Mouse (Mus musculus) brain, adult 2 months (tissue): ENCODE measurements at regions not wholly inside any gene's neighbourhood (a gene's known extent, or its start where the extent isn't known, plus 50 kb on each side); places are given as distances from the start of the nearest gene placed in this dataset.

Source experiments
- DNase-seq: peaks from one replicate; pipeline ENCODE4 v3.0.0; 2011; ENCODE audit warnings: low read depth, low spot score

DNA sequence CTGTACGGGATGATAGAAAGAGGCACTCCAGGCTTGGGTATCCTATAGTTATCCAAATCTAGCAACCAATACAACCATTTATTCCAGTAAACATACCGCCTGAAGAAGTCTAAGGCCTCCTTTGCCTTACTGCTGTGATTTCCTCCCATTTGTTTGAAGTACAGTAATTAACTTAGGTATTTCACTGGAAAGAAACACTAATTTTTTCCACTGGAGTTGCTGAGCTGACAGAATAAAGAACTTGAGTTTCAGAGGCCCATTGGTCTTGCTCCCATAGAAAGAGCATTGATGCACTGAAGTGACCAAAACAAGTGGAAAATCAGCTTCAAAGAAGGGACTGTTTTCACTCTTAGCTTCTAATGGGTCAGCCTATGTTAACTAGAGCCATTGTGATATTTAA is 1100.8 kb upstream of the Gm7489 start:
- DNase-seq: no peak

DNA sequence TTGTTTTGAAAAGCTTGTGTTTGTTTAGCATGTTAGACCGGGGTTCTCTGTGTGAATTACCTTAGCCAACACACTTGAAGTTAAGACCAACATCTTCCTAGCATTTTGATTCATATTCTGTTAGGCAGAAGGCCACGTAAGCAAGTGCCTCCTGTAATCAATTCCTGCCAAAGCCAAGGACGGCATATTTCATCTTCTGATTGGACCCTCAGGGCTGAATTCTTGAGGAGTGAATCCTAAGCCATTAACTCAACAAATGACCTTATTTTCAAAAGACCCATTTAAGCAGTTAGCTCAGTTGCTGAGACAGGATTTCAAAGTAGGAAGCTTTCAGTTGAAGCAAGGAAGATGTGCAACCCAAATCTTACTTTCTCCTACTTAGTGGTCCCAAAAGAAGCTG is 1099.5 kb upstream of the Gm7489 start:
- DNase-seq: no peak

DNA sequence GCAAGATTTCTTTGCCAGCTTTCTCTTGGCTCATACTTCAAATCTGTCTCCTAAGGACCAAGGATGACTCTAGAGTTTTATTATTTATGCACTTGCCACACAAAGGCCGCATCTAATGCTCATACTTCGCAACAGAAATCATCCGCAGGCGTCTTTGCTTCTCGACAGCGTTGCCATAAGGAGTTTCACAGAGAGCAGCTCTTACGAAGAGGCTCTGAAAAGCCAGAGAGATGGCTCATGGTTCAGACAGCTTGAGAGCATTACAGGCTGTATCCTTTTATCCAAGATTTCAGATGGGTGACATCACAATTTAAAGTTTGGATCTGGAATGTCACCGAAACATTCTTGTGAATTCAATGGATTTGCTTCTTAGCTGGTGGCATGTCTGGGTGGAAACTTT is 1098.7 kb upstream of the Gm7489 start:
- peak; percentile 34 for DNase-seq

DNA sequence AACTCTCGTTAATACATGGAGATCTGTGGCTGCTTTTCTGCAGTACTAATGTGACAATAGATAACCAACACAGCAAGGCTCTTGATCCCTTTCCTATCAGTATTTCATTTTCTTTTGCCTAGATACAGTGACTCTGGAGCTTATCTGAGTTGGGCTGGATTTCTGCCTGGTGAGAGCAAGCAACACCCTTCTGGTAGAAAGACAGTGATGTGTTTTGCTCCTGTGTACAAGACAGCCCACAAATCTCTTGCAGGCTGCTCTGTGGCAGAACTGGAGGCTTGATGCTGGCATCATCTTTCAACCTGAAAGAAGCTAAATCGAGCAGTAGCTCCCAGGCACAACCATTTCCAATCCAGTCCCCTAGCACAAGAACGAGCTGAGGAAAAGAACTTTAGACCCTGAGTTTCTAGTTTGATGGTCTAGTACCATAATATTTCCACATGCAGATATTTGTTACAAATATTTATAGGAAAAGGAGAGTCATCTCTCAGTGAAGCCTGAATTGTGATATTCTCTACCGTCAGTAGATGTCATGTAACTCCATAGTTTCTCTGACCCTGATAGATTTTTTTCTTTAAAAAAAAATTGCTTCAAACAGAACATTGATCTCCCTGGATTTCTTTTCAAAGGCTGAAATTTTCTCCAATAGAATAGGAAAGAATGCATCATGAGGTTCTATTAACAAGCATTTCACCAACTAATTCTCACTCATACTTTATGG is 1079.1 kb upstream of the Gm7489 start:
- DNase-seq: peak; percentile 55

DNA sequence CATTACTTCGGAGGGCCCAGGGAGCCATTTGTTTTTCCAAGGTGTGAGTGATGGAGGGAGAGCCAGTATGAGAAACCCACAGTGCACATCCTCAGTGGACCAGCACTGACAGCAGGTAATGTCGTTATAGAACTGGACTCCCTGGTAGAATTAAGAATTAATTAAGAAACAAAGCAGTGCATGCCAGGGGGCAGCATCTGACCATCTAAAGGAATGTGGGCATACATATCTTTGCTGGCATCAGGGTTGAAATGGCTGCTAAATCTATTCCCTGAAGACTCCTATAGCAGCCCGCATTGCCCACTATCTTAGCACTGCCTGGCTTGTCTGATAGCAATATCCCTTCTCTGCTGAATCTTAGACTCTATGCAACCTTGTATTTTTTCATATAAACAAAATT is 1076.1 kb upstream of the Gm7489 start:
- DNase-seq: peak; percentile 33

DNA sequence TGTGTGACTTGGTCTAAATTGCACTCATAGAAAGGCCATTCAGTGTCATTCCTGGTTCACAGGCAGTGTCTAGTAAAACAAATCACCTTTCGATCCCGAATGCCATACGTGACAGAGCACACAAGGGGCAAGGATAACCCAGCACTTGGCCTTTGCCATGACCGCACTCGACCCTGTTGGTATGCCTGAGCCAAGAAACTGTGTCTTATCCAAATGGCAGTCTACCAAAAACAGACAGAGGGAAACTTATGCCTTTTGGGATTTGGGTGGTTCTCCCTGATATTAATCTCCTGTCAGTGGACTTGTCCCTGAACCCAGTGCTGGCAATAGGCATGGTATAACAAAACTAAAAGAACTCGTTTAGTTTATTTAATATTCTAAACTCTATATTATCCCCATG is 1063.9 kb upstream of the Gm7489 start:
- no peak for DNase-seq

DNA sequence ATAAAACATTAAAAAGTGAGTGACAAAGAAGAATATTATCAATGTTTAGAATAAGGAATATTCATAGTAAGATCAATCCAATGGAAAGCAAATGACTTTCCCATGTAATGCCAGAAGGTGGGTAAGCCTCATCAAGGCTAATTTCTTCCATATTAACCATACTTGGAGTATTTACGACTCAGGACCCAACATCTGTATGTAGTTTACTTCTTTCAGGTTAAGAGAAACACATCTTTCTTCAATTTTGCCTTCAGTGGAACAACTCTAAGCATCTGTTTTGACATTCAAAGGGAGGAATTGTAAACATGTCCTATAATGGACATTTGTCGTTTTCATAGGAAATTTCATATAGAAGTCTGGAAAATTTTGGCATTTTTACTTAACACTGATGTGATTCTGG is 1047.8 kb upstream of the Gm7489 start:
- no peak for DNase-seq

DNA sequence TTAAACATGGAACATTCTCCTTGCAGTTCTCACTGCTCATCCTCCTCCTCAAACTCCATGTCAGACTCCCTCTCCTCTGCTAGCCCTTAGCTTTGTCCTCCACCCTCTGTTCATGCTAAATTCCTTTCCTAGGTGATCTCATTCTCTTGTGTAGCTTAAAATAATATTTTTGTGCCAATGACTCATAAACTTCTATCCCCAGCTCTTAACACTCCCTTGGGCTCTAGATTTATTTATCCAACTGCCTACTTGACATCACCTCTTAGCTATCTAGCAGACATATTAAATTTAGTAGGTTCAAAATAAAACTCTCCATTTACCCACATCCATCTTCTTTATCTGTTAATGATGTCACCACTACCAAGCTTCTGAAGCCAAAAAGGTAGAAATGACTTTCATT is 1036.6 kb upstream of the Gm7489 start:
- DNase-seq: peak; percentile 16

DNA sequence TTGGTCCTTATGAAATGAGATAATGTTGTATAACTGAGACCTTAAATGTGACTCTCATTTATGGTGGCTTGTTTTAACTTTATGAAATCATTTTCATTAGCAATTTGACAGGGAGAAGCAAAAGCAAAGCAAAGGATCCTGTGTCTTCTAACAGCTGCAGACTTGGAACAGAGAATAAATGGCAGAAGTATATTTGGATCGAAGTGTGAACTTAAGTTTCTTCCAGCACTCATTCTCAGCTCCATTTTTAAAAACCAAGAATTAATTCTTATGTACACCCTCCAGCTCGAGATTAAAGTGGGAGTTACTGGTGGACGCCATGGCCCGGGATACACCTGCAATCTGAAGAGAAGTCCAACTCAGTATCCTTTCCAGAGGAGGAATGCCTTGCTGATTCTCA is 1026.0 kb upstream of the Gm7489 start:
- peak; percentile 56 for DNase-seq

DNA sequence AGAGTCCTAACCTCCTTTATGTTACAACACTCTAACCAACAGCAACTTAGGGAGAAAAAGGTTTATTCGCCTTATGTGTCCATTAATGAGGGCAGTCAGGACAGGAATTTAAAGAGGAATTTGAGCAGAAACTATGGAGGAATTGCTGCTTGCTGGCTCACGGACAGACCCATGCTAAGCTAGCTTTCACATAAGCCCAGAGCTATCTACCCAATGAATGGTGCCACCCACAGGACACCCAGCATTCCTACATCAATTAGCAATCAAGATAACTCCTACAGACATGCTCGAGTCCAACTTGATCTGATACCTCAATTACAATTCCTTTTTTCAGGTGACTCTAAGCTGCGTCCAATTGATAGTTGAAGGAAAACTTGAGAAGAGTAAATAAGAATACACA is 1021.2 kb upstream of the Gm7489 start:
- no peak for DNase-seq

DNA sequence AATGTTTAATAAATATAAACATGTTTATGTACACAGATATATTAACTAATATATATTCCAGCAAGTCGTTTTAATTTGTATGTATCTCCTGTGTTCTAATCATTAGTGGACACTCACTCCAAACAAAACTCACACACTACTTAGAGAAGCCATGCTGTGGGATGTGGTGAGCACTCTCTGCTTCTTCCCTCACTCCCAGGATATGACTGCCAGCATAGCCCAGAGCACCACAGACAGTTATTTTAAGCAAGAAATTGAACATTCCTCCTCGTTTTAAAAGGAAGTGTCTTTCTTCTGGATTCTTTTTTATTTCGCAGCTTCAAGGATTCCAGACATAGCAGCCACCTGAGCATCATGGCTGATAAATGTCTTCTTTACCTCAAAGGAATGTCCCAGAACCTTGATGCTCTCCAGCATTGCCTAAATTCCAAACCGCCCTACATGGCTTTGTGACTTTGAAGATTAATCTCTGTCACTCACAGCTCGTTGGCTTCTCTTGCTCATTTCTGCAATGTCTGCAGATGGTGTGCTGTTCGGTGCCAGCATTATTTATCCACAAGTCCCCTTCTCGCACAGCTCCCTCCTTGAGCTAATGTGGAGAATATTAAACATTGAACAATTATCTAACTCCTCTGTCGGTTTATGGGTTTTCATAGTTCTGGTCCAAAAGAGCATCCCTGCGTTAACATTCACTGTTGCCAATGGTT is 992.3 kb upstream of the Gm7489 start:
- DNase-seq: peak; percentile 36

DNA sequence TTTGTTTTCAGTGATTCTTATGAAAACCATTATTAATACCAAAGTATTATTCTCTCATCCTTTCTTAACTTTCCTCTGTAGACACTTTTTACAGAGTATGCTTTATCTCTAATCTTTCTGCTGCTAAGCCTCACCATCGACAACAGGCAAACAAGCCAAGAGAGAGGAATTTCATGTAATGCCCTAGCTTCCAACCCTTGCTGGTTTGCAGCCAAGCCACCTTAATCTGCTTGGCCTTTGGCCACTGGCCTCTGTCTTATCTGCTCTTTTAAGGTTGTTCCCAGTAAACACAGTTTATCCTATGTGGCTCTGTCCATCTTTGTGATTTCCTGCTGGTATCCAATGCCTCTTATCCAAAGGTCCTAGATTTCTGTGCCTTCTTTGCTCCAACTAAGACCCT is 986.6 kb upstream of the Gm7489 start:
- no peak for DNase-seq

DNA sequence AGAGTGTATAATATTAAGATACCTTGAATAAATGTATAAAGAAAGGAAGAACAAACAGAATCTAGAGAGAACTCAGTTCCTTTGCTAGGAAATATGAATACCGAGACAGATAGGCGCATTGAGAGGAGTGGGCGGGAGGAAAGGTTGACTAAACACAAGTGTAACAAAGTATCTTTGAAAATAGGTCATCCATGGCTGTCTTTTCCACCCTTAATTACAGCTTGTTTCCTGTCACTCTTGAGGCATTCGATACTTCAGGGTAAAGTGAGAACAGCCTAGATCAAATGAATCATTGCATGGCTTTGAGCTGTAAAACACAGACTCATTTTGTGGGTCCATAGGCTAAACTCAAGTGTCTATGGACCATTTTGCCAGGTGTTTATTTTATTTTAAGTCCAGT is 985.3 kb upstream of the Gm7489 start:
- DNase-seq: no peak

DNA sequence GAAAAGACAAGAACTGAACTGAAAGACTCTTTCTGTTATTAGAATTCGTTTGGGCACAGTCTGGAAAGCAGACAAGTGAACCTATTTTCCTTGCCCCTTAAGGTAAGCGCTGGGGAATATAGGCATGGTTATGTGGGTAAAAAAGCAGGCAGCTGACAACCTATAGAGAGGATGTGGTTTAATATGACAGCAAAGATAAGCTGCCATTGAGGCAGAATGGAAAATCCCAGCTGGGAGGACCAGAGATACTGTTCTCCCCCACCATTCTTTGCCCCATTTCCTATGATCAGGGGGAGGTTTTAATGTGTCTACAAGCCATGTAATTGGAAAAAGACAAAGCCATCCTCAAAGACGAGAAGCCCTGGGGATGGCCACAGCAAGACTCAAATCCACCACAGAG is 984.9 kb upstream of the Gm7489 start:
- DNase-seq: no peak

DNA sequence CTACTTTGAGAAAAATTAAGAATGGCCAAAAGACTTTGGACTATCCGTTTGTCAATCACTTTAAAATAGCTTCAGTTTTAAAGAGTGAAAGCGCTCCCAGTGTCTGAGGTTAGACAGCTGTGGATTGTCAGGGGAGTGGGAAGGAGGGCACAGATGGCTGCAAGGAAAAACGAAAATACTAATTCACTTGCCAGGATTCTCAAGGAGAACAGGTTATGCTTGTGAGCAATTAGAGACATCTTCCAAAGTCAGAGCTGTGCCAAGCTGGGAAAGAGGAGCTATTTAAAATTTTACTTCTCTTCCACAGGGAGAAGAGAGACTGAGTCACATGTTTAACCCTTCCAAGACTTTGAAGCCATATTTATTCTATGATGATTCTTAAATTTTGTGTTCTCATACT is 979.5 kb upstream of the Gm7489 start:
- DNase-seq: peak; percentile 74

DNA sequence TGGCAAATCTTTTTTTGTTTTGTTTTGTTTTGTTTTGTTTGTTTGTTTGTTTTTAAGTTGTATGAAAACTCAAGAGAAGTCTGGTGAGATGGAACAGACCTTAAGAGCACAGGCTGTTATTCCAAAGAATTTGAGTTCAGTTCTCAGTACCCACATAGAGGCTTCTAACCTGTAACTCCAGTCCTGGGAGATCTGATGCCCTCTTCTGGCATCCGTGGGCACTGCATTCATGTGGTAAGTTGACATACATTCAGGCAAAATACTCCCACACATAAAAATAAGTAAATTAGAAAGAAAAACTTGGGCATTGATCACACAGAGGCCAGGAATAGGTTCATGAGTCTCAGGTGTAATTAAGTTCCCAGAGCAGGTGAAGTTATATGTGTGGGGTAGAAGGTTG is 977.5 kb upstream of the Gm7489 start:
- no peak for DNase-seq

DNA sequence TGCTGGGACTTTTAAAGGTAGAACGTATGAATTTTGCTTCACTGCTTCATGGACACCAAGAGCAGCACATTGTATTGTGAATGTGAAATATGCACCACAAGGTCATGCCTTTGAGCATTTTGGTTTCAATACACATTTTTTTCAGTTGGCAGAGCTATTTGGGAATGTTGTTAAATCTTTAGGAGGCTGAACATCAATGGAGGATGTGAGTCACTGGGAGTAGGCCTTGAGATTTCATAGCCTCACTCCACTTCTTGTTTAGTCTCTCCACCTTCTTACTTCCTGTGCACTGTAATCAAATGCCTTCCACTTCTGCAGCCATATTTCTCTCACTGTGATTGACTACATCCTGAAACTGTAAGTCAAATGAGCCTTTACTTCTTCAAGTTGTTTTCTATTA is 962.4 kb upstream of the Gm7489 start:
- DNase-seq: no peak

DNA sequence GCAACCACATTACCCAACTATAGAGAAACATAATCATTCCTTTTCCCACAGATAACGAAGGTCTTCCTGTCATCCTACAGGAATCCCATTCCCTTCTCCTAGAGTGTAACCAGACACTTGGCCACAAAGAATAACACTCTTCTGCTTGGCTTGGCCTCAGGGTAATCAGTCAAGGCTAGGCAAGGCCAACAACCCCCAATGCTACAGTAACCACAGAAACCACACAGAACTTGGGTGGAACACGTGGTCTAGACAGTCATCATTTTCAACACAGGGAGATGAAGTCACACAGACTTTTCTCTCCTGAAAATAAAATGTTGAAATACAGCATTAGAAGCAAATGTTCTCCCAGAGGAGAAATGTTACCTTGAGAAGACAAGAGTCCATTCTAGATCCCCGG is 956.3 kb upstream of the Gm7489 start:
- DNase-seq: no peak

DNA sequence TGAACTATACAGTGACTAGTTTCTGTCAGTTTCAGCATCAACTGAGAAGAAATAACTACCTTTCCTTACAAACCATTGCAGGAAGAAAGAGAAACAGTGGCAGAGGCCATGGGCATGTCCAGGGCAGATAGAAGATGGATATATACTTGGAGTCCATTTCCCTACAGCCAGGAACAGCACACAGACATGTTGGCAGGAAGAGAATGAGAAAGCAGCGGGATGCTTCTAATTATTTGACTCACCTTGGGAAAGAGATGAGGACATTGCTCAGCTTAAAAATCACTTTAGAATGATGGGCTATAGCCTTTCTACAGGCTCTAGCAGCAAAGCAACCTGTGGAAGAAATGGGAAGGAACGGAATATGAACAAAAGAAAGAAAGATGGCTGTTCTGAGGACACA is 947.6 kb upstream of the Gm7489 start:
- peak; percentile 16 for DNase-seq

DNA sequence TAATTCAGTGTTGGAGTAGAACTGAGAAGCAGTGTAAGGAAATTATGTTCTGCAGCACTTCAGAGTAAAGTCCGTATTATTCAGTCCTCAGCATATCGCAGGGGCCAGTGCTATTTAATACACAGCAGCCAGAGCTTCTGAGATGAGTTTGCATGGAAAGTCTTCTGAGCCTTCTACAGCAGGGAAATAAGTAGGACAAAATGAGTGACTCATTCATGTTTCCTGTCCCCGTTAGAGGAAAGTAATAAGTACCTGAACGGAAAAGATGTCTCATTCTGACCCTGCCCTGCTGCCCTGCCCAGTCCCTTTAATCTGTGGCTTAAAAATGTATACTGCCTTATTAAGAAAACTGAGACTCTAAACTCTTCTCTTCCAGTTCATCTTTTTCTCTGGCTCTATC is 940.1 kb upstream of the Gm7489 start:
- no peak for DNase-seq

DNA sequence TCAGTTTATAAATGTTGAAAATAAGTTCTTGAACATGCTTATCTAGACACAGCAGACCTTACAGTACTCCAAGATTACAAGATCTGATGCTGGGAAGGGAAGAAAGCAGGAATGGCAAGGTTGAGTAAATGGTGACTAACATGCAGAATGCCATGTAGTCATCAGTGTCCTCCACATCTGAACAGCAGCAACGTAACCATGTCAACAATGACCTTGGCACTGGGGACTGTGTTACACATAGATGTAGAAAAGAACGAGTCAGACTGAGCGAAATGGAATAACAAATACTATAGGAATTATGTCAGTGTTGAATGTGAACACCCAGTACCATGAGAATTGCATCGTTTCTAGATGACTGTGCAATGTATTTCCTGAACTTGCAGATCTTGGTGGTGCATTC is 936.5 kb upstream of the Gm7489 start:
- no peak for DNase-seq

DNA sequence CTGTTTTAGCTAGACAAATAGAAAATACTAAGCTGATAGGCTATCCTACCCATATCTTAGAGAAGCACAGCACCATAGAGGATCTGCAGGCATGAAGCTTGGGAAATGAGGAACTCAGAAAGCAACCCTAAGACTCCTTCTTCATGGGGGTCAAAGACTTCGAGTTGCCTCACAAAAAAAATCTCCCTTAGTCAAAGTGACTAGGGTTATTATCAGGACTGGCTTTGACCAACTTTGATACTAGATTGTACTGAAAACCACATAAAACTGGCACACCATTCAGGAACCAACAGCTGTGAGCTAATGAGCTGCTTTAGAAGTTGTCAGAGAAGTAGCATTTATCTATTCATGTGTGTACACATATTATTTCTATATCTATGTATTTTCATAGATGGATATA is 931.2 kb upstream of the Gm7489 start:
- no peak for DNase-seq

DNA sequence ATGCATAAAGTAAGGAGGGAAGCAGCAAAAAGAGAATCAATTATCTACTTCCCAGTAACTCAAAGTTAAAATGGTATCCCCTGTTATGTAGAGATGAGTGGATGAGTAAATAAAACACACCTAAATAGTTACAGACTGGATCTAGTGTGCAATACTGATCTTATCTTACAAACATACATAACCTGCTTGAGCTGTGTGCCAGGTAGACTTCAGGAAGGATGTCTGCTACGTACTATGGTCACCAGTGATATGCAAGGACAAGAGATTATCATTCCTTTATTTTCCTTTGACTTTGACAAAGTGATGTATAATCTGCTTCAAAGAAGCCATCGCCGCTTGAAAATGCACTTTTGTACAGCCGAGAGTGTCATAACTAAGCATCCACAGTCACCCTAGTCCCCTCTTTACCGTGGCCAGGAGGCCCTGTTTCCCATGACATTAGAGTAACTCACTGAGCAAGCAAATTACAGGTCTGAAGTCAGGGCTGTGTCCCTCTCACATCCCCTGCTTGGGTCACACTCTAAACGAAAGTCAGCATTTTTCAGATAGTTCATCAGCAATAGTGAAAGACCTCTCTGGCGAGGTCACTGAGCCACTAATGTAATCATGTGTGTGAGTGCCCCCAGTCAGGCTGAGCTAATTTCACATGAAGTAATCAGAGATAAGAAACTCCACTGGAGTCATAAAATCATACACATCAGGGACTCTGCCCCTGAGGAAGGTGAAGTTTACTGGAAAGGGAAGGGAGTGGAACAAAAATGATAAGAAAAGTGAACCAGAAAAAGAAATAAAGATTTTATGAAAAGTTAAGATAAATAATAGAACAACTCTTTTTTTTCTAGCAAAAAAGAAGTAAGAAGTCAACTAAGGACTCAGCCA is 929.8 kb upstream of the Gm7489 start:
- no peak for DNase-seq
